Mouse (Mus musculus) hematopoietic stem cell, adult 5-6 weeks (primary cell): ENCODE measurements around the gene Mipep. TPM values are rescaled to one million over a fixed set of nuclear protein-coding genes. Genes with fewer than 3 reads are reported as not detected.

Experiments used
- ATAC-seq, 2 experiments: fragments of 125-278 bp in 1 of 2; replicated peaks in 1 of 2; 2 replicates each; pipeline ENCODE4 v1.8.0; 2016 to 2017; ENCODE audit warnings: inconsistent platforms in 2 of 2, mild to moderate bottlenecking in 2 of 2, moderate number of reproducible peaks in 2 of 2, low read depth in 1 of 2, moderate TSS enrichment in 1 of 2; ENCODE audit not compliant: low FRiP score in 2 of 2, poor library complexity in 2 of 2, severe bottlenecking in 2 of 2, insufficient read depth in 1 of 2, low TSS enrichment in 1 of 2
- total RNA-seq: library from RNA; stranded (forward); fragments of 172-1452, 232-1000 nt; gene quantifications from 2 replicates; pipeline ENCODE4 v1.2.3, GENCODE M21; 2017

Mipep gene
- 12.8 and 25.6 TPM in 2 replicates for total RNA-seq

GRCm38 (mm10) chr14:60784427-60785315, at the start of gene Mipep:
Mipep (plus strand) TSS chr14:60784573.
- peak; percentile 87 to 94 for ATAC-seq

GRCm38 (mm10) chr14:60735206-60735605, 49.2 kb upstream of the Mipep start:
- no peak for ATAC-seq

- peak; percentile 17 to 19; a peak in 2 of 4 replicates for ATAC-seq
Observed at GRCm38 (mm10) chr14:60735848-60736547, 48.4 kb upstream of the Mipep start.

GRCm38 (mm10) chr14:60736591-60737192, 47.7 kb upstream of the Mipep start:
- peak; percentile 73 to 82 for ATAC-seq

GRCm38 (mm10) chr14:60737202-60737611, 47.2 kb upstream of the Mipep start:
- ATAC-seq: no peak

GRCm38 (mm10) chr14:60738434-60738938, 45.9 kb upstream of the Mipep start:
- peak; percentile 19 to 34 for ATAC-seq

GRCm38 (mm10) chr14:60739155-60739554, 45.2 kb upstream of the Mipep start:
- ATAC-seq: no peak

- ATAC-seq: no peak
Observed at GRCm38 (mm10) chr14:60739616-60740015, 44.8 kb upstream of the Mipep start.

GRCm38 (mm10) chr14:60740507-60740906, 43.9 kb upstream of the Mipep start:
- no peak for ATAC-seq

GRCm38 (mm10) chr14:60741033-60741432, 43.3 kb upstream of the Mipep start:
- ATAC-seq: no peak

GRCm38 (mm10) chr14:60741490-60741981, 42.8 kb upstream of the Mipep start:
- ATAC-seq: no peak

- ATAC-seq: no peak
Observed at GRCm38 (mm10) chr14:60743681-60744080, 40.7 kb upstream of the Mipep start.

GRCm38 (mm10) chr14:60745201-60745600, 39.2 kb upstream of the Mipep start:
- ATAC-seq: peak; percentile 16 to 24; a peak in 1 of 4 replicates

GRCm38 (mm10) chr14:60746141-60746540, 38.2 kb upstream of the Mipep start:
- ATAC-seq: no peak

- ATAC-seq: peak; percentile 20 to 50; a peak in 3 of 4 replicates
Observed at GRCm38 (mm10) chr14:60747154-60747870, 37.1 kb upstream of the Mipep start.

- ATAC-seq: peak in 1 of 2 experiments; percentile 24; a peak in 1 of 4 replicates
Observed at GRCm38 (mm10) chr14:60749880-60750279, 34.5 kb upstream of the Mipep start.

- ATAC-seq: no peak
Observed at GRCm38 (mm10) chr14:60751581-60751980, 32.8 kb upstream of the Mipep start.
